Mouse (Mus musculus) liver, embryonic 11.5 days (tissue): ENCODE measurements around the gene Tbc1d16. TPM values are rescaled to one million over a fixed set of nuclear protein-coding genes. Genes with fewer than 3 reads are reported as not detected.

ENCODE experiments used
- ATAC-seq: fragments of 200-750 bp; cut with Nextera tagmentation; replicated peaks from 2 replicates; pipeline ENCODE4 v1.8.0; 2017; ENCODE audit warnings: moderate number of reproducible peaks, mild to moderate bottlenecking, moderate TSS enrichment, moderate library complexity; ENCODE audit not compliant: low FRiP score
- DNase-seq: peaks from one replicate; pipeline ENCODE4 v3.0.0-alpha.2; 2017; ENCODE audit warnings: low spot score
- H3K27ac ChIP-seq: fragments of 300-500 bp; sonication (generic); 2 replicates; pipeline ENCODE4 v1.5.1; 2014; ENCODE audit warnings: mild to moderate bottlenecking, low read depth, low read length, control low read depth
- H3K27me3 ChIP-seq: fragments of 300-500 bp; sonication (generic); replicated peaks from 2 replicates; pipeline ENCODE4 v1.6.1; 2014; ENCODE audit warnings: low read length, mixed read lengths; ENCODE audit not compliant: control insufficient read depth, insufficient read depth
- H3K36me3 ChIP-seq: fragments of 300-500 bp; sonication (generic); 2 replicates; pipeline ENCODE4 v1.6.1; 2014; ENCODE audit warnings: mild to moderate bottlenecking, low read length, moderate library complexity, mixed read lengths; ENCODE audit not compliant: control insufficient read depth, insufficient read depth
- H3K4me1 ChIP-seq: fragments of 300-500 bp; sonication (generic); replicated peaks from 2 replicates; pipeline ENCODE4 v1.6.1; 2014; ENCODE audit warnings: low read length, mixed read lengths; ENCODE audit not compliant: control insufficient read depth, insufficient read depth
- H3K4me2 ChIP-seq: fragments of 300-500 bp; sonication (generic); 2 replicates; pipeline ENCODE4 v1.6.1; 2014; ENCODE audit warnings: mild to moderate bottlenecking, control low read depth, moderate library complexity
- H3K4me3 ChIP-seq: fragments of 300-500 bp; sonication (generic); 2 replicates; pipeline ENCODE4 v1.5.1; 2014; ENCODE audit warnings: low read depth, low read length, control low read depth
- H3K9ac ChIP-seq: fragments of 300-500 bp; sonication (generic); 2 replicates; pipeline ENCODE4 v1.6.1; 2014; ENCODE audit warnings: low read depth, low read length, control low read depth
- H3K9me3 ChIP-seq: fragments of 300-500 bp; sonication (generic); 2 replicates; pipeline ENCODE4 v1.6.1; 2016; ENCODE audit warnings: low read length, inconsistent platforms, mixed read lengths; ENCODE audit not compliant: control insufficient read depth
- WGBS: fragments of 180-500 bp; shearing (Covaris S2); extraction: QIAGEN DNeasy Blood & Tissue Kit; methylation state at CpG from one replicate; pipeline ENCODE4 v1.1.7; 2014; 5-methylcytosine and 5-hydroxymethylcytosine counted together
- polyA plus RNA-seq: library from polyadenylated mRNA; unstranded; fragments of >200 nt; fragmentation: Nextera tagmentation; extraction: Ambion mirVana; gene quantifications from 2 replicates; pipeline ENCODE4 v1.2.1, GENCODE M21; 2014

Gene Tbc1d16
- polyA plus RNA-seq, 1 experiment from 2014 or later, result 3.6 TPM

DNA sequence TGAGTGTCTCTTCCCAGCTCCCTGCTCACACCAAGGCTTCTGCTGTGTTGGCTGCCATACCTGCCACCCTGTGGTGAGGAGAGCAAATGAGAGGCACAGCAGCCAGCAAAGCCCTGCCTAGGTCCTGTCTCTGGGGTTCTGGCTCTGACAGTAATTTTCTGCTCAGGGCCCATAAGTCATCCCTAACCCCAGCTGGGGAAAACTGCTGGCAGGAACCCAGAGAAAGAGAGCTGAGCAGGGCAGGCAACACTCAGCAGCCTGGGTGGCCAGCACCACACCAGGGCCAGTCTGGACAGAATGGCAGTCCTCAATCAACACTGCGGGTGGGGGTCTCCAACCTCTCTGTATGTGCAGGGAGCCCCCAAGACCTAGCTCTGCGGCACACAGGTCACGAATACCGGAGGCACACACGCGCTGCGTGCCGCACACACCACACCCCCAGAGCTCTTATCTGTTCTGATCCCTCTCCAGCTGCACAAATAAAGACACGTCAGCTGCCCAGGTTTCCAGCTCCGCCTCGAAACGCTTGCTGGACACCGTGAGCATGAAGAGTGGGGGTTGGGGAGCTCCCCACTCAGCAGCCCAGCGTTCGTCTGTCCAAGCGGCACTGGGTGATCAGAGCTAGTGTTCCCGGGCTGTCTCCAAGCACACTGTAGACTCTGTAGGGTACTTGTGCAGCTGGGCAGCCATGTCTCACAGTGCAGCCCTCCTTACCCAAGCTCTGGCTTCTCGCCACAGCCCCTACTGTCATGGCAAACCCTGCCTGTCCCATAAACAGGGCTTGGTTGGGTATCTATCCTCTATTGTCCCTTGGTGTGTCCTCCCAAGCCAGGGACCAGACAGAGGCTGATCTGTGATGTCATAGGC is 13.0 kb downstream of the Tbc1d16 start:
- H3K27me3 ChIP-seq, result no peaks in the 10 kb centered on the region
- WGBS, result 9% methylated on average over 18 of the region's 18 CpGs
- H3K4me2 ChIP-seq, result peak overlapping the region; percentile 52
- DNase-seq (peak; percentile 70), ATAC-seq (peak; percentile 85)
- H3K27ac ChIP-seq, result peak overlapping the region; percentile 72
- H3K9me3 ChIP-seq, result no peaks in the 10 kb centered on the region
- H3K9ac ChIP-seq, result peak overlapping the region; percentile 50; the same call in 1 of the 2 replicates
- peak overlapping the region; percentile 37 for H3K4me3 ChIP-seq
- H3K4me1 ChIP-seq, result peaks cover 31% of the 10 kb centered on the region
- H3K36me3 ChIP-seq, result no peaks in the 10 kb centered on the region

DNA sequence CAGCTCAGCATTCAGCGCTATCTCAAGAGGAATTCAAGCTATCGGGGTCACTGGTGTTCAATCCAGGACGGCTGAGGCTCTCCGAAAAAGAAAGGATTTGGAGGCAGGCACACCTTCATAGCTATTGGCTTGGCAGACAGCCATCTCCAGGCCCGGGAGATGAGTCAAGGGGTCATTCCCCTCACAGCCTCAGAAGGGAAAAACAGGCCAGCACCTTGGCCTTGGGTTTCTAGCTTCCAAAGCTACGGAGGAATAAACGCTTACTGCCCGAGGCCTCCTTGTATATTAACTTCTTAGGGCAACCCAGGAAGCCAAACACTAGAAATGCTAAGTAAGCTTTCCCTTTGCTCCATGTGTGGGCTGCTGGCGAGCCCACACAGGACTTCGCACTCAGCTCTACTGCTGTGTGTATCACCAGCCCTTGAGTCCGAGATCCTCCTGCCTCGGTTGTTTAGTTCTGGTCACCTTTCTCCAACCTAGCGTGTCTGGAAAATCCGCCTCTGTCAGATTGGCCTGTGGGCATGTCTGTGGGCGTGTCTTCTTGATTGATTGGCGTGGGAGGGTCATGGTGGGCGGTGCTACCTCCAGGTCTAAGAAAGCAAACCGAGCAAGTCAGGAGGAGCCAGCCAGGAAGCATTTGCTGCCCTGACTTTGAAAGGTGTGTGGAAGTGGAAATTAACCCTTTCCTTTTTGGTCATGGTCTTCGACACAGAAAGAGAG is 15.0 kb downstream of the Tbc1d16 start:
- Histone ChIP-seq H3K4me2 (no peak overlapping the region), H3K27me3 (no peaks in the 10 kb centered on the region), H3K36me3 (0 out of 2 replicates have a peak, but pooled peaks cover 4% of the 10 kb centered on the region), H3K4me1 (peaks cover 24% of the 10 kb centered on the region), H3K4me3 (no peak overlapping the region), H3K9me3 (no peaks in the 10 kb centered on the region), H3K9ac (no peak overlapping the region), H3K27ac (no peak overlapping the region)
- ATAC-seq, result no peak
- 56% methylated on average over 19 of the region's 19 CpGs for WGBS
- DNase-seq, result no peak

DNA sequence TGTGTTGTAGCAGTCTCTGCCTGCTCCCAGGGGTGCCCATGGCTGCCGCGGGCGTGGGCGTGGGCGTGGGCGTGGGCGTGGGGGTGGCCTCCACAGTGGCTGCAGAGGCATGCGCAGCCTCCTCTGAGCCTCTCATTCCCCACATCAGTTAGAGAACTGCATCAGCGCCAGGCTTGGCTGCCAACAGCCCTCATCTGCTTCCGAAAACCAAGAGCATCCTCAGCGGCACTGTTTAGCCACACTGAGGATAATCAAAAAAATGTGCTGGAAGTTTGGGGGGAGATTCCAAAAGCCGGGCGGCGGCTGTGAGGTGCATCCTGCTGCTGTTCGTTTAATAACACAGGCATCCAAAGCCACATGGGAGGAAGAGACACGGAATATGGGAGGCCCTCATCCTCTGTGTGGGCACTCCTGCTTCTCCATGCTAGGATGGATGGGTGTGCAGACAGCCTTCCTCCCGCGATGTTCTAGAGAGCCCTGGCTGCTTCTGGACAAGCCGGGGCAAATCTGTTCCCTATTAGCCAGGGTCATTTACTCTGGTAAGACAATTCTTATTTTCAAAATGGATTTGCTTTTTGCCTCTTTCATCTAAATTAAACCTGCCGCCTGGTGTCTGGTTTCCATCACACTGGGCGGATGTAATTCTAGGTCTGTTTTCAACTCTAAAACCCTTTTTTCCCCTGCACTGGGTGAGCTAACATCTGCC is 16.5 kb downstream of the Tbc1d16 start:
- Histone ChIP-seq H3K36me3 (peaks cover 4% of the 10 kb centered on the region; the same call in 1 of the 2 replicates), H3K27ac (no peak overlapping the region), H3K4me2 (no peak overlapping the region), H3K4me1 (peaks cover 24% of the 10 kb centered on the region), H3K27me3 (no peaks in the 10 kb centered on the region), H3K9ac (no peak overlapping the region), H3K4me3 (no peak overlapping the region), H3K9me3 (no peaks in the 10 kb centered on the region)
- 80% methylated on average over 21 of the region's 21 CpGs for WGBS
- DNase-seq (no peak), ATAC-seq (no peak)

DNA sequence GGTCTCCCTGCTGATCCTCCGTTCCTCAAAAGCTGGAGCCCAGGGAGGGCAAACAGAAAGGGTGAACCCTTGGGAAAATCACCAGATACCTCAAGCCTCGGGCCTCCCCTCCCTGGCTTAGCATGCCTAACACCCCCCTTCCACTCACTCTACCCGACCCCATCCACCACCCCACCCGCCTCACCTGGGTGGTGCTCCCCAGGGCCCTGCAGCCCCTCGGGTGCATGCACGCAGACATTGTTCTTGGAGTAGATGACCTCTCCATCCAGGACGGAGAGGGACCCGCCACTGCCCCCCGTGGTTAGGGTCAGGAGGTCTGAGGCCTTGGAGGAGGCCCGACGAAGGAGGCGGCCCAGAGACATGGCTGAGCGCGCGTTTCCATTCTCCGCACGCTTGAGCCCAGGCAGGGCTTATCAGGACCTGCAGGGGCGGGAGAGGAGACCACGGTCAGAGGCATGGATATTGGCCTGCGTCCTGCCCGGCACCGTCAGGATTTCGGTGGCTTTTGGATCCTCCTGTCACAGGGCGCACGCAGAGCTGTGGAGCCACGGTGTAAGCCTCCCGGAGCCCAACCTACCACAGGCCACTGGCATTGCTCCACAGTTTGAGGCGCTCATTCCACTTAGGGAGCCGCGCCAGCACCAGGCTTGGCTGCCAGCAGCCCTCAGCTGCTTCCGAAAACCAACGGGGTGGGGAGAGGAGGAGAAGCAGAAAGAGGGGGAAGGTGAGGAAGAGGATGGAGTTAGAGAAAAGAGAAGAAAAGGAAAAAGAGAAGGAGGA is 17.8 kb downstream of the Tbc1d16 start:
- no peak overlapping the region for H3K27ac ChIP-seq
- ATAC-seq (no peak), DNase-seq (no peak)
- H3K27me3 ChIP-seq, result no peaks in the 10 kb centered on the region
- H3K4me3 ChIP-seq, result no peak overlapping the region
- H3K36me3 ChIP-seq, result peaks cover 4% of the 10 kb centered on the region; the same call in 1 of the 2 replicates
- 72% methylated on average over 32 of the region's 32 CpGs for WGBS
- H3K4me1 ChIP-seq, result peaks cover 15% of the 10 kb centered on the region
- H3K9ac ChIP-seq, result no peak overlapping the region
- H3K9me3 ChIP-seq, result no peaks in the 10 kb centered on the region
- no peak overlapping the region for H3K4me2 ChIP-seq

DNA sequence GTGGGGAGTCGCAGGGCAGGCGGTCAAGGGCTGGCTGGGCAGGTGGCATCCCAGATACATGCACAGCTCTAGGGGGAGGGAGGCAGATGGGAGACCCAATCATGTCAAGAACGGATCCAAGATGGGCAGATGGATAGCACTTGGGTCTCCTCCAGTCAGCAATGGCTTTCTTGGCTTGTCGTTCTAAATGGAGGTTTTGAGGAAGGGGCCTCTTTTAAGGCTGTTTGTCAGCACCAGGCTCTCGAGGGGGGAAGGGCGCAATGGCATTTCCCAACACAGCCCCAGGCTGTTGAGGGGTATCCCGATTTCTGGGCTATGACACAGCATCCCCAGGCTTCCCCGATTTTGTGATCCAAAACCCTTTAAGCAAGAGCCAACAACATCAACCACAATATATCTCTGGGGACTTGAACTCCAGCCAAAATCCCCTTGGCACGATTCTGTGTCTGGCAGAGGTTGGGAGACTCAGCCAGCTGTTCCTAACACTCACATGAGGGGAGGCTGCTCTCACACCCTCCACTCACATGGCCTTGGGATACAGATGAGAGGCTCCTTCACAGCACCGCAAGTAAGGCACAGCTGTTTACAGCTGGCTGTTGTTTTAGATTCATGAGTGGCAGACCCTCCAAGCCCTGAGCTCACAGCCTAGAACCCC is 18.8 kb downstream of the Tbc1d16 start:
- Histone ChIP-seq H3K4me3 (no peak overlapping the region), H3K4me1 (peaks cover 5% of the 10 kb centered on the region), H3K4me2 (no peak overlapping the region), H3K36me3 (peaks cover 6% of the 10 kb centered on the region; the same call in 1 of the 2 replicates), H3K9ac (no peak overlapping the region), H3K9me3 (no peaks in the 10 kb centered on the region), H3K27me3 (no peaks in the 10 kb centered on the region), H3K27ac (no peak overlapping the region)
- 79% methylated on average over 10 of the region's 10 CpGs for WGBS
- ATAC-seq (no peak), DNase-seq (no peak)

DNA sequence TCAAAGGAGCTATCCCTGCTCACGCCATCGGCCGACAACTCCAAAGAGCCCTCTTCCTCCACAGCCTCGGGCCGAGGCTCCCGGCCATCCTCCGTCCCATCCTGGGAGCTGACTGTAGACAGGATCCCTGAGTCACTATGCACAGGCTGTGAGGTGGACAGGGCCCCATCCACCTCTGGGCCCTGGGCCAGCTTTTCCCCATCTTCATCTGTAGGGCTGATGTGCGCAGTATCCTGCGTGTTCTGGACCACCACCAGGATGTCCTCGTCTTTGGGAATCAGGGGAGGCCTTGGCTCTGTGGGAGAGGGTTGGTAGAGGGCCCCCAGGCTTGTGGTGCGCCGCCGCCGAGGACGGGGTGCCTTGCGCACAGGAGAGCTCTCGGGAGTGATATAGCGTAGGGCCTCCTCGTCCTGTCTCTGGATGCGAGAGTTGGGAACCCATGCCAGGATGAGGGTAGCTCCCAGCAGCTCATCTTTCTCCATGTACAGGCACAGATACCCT is 19.4 kb downstream of the Tbc1d16 start:
- Histone ChIP-seq H3K27me3 (no peaks in the 10 kb centered on the region), H3K9ac (no peak overlapping the region)
- no peak for DNase-seq

DNA sequence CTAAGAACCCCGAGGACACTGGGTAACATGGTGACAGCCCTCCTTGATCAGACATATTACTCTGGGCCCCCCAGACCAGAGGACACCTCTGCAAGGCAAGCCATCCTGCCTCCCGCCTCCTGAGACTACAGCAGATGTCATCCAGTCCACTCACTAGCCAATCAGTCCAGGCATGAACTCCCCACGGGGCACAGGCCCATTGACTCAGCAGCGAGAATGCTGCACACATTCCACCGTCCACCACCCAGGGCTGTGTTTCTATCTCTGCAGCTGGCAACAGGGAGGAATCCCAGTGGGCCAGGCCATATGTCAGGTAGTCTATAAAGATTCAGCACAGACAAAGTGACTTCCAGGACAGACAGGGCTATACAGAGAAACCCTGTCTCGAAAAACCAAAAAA is 20.3 kb downstream of the Tbc1d16 start:
- no peaks in the 10 kb centered on the region for H3K9me3 ChIP-seq
- H3K4me3 ChIP-seq, result no peak overlapping the region
- DNase-seq (no peak), ATAC-seq (no peak)
- H3K36me3 ChIP-seq, result peaks cover 6% of the 10 kb centered on the region; the same call in 1 of the 2 replicates
- no peak overlapping the region for H3K9ac ChIP-seq
- H3K4me2 ChIP-seq, result no peak overlapping the region
- 80% methylated on average over 6 of the region's 6 CpGs for WGBS
- H3K27me3 ChIP-seq, result no peaks in the 10 kb centered on the region
- H3K4me1 ChIP-seq, result no peaks in the 10 kb centered on the region; the same call in 1 of the 2 replicates
- H3K27ac ChIP-seq, result no peak overlapping the region

More for the DNA sequence above, 19.4 kb downstream of the Tbc1d16 start:
- H3K9me3 ChIP-seq, result no peaks in the 10 kb centered on the region
- H3K4me1 ChIP-seq, result peaks cover 4% of the 10 kb centered on the region; the same call in 1 of the 2 replicates
- no peak overlapping the region for H3K4me2 ChIP-seq
- ATAC-seq, result no peak
- H3K27ac ChIP-seq, result no peak overlapping the region
- H3K4me3 ChIP-seq, result no peak overlapping the region
- H3K36me3 ChIP-seq, result peaks cover 6% of the 10 kb centered on the region; the same call in 1 of the 2 replicates
- WGBS, result 91% methylated on average over 20 of the region's 20 CpGs
